Mouse (Mus musculus) central nervous system, embryonic 11.5 days (tissue): ENCODE measurements around the gene Tent5c. TPM values are rescaled to one million over a fixed set of nuclear protein-coding genes. Genes with fewer than 3 reads are reported as not detected.

Experiments used
- polyA plus RNA-seq: library from polyadenylated mRNA; depleted of rRNA; stranded (reverse); fragments of >200 nt; gene quantifications from 2 replicates; pipeline ENCODE4 v1.2.3, GENCODE M21; 2012; rRNA removed

Gene Tent5c
- polyA plus RNA-seq, result 2.3 and 4.4 TPM in 2 replicates

DNA sequence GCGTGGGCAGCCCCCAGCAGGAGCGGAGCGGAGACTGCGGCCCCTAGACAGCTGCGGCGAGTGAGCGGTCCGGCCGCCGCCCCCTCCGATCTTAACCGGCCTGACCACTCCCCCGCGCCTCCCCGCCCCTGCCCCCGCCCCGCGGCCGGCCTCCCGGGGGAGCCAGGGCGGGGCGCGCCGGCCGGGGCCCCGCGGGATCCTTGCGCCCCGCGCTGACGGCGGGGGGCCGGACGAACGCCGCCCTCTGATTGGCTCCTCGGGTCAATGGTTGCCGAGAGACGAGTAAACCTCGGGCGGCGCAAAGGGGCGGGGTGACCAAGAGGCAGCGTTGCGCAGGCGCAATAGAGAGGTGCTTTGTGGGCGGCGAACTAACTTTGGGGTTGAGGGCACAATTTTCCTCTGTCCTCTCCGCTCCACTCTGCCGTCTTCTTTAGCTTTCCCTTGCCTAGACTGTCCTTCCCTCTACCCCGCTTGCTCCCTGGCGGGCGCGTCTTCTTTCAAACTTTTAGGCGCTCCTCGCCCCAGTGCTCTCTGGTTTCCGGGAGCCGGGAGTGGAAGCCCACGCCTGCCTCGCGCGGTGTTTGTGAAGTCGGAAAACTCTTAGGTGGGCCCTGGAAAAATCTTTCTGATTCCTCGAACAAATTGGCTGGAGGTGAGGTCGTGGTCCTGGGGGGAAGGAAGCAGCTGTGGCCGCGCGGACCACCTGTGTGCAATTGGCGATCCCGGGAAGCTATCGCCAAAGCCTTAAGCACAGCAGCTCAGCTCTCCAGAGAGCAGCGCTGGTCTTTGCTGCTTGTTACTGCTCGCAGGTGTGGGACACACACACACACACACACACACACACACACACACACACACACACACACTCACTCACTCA is at the start of gene Tent5c:
TSS of gene Tent5c (minus strand) at position 192 of the 877 bp plus-strand sequence.

Other genes with a start within 250 kb of the Tent5c start
- 11.3 and 17.3 TPM in 2 replicates for gene Man1a2, start 196.2 kb upstream of the Tent5c start, polyA plus RNA-seq